Mouse (Mus musculus) thymus, adult 2 months (tissue): Measurements from ENCODE around the gene Nol12.

Experiments used
- CTCF ChIP-seq: fragments of 200-500 bp; IDR thresholded peaks from 2 replicates; pipeline ENCODE4 v1.5.1; 2012; ENCODE audit warnings: mild to moderate bottlenecking, control low read depth, low read length, moderate library complexity, borderline replicate concordance; ENCODE audit not compliant: control insufficient read depth, poor library complexity, insufficient read depth; ENCODE audit errors: extremely low read depth
- POLR2A ChIP-seq: fragments of 200-500 bp; IDR thresholded peaks from 2 replicates; pipeline ENCODE4 v1.6.1; 2012; ENCODE audit warnings: mild to moderate bottlenecking, low read length, control low read depth, moderate library complexity; ENCODE audit not compliant: control insufficient read depth, poor library complexity, insufficient read depth; ENCODE audit errors: extremely low read depth

DNA sequence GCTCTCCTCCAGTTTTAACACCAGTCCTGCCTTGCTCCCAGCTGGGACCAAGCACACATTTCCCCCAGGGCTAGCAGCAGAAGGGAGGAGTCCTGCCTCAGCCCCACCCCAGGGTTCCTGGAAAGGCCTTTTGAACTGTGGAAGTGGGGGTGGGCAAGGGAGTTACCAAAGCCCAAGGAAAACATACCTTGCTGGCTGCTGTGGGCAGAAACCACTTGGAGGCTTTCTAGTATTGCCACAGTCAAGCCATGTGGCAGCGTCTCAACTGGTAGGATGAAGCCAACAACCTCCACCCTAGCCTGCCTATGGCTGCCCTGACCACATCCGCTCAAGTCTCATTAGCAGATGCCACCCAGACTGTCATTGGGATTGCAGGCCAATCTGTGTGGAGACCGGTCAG lies 38.6 kb upstream of the Nol12 start:
- no peak for TF ChIP-seq CTCF
- TF ChIP-seq POLR2A = no peak
